Mouse (Mus musculus) myocyte (in vitro differentiated cells): Measurements from ENCODE around the gene Hist1h2ae.

Experiments
- E2F4 ChIP-seq: IDR thresholded peaks from one replicate; pipeline ENCODE4 v1.6.1; 2011; ENCODE audit warnings: mild to moderate bottlenecking, control low read depth, moderate library complexity; ENCODE audit not compliant: insufficient read depth
- MAX ChIP-seq: IDR thresholded peaks from one replicate; pipeline ENCODE4 v1.6.1; 2011; ENCODE audit warnings: low read depth, mild to moderate bottlenecking, control low read depth
- MYOD1 ChIP-seq, 3 experiments: IDR thresholded peaks; one replicate each; pipeline ENCODE4 v1.6.1; 2011; ENCODE audit warnings: control low read depth in 2 of 3, low read depth in 2 of 3, mild to moderate bottlenecking in 2 of 3, moderate library complexity in 1 of 3; ENCODE audit not compliant: insufficient read length in 2 of 3, control insufficient read depth in 1 of 3
- POLR2A ChIP-seq: IDR thresholded peaks from one replicate; pipeline ENCODE4 v1.6.1; 2011; ENCODE audit warnings: low read depth, mild to moderate bottlenecking, control low read depth, moderate library complexity; ENCODE audit not compliant: insufficient read length
- POLR2AphosphoS2 ChIP-seq: IDR thresholded peaks from one replicate; pipeline ENCODE4 v1.6.1; 2011; ENCODE audit warnings: low read depth, control low read depth; ENCODE audit not compliant: insufficient read length
- REST ChIP-seq: IDR thresholded peaks from one replicate; pipeline ENCODE4 v1.6.1; 2011; ENCODE audit warnings: mild to moderate bottlenecking, control low read depth, moderate library complexity; ENCODE audit not compliant: insufficient read depth, insufficient read length
- SRF ChIP-seq: IDR thresholded peaks from one replicate; pipeline ENCODE4 v1.6.1; 2011; ENCODE audit warnings: low read depth; ENCODE audit not compliant: control insufficient read depth, insufficient read length
- TCF3 ChIP-seq: IDR thresholded peaks from one replicate; pipeline ENCODE4 v1.6.1; 2011; ENCODE audit warnings: low read depth, control low read depth; ENCODE audit not compliant: insufficient read length
- USF1 ChIP-seq: IDR thresholded peaks from one replicate; pipeline ENCODE4 v1.6.1; 2011; ENCODE audit warnings: low read depth, mild to moderate bottlenecking, control low read depth, moderate library complexity

GRCm38 (mm10) chr13:23536076-23536822, 34.8 kb downstream of the Hist1h2ae start:
- peak; percentile 15 for TF ChIP-seq POLR2AphosphoS2
- TF ChIP-seq SRF, result no peak
- TF ChIP-seq MAX, result no peak
- no peak for TF ChIP-seq POLR2A
- TF ChIP-seq USF1, result no peak
- TF ChIP-seq MYOD1 (IDR thresholded peaks at IDR 0.05; ENCODE audit: control insufficient read depth in 1 of 3, insufficient read length in 2 of 3, low read depth in 2 of 3), result no peak
- no peak for TF ChIP-seq E2F4
- no peak for TF ChIP-seq REST
- TF ChIP-seq TCF3, result no peak
